In genomic region chr8:11262031-11262735, GRCm38 (mm10) we compare ENCODE assay signal across 11 mouse cellular contexts. TPM values are rescaled to one million over a fixed set of nuclear protein-coding genes. Genes with fewer than 3 reads are reported as not detected.
DNase-seq lines count a peak whose midpoint lies in the region; ATAC-seq and TF ChIP-seq lines count a peak whose summit lies in the region.
"Had no signal": no experiment of that assay in that cellular context is flagged by ENCODE, and none has a peak within 500 bp of the region (broad histone marks: within the 10 kb centered on the region; RNA-seq: fewer than 3 reads in every experiment).

No protein-coding gene starts in this region.

- no peak for TF ChIP-seq POLR2A in kidney, adult 2 months (IDR thresholded peaks at IDR 0.05; ENCODE audit: low read depth, low read length)
- TF ChIP-seq POLR2A in thymus, adult 2 months (IDR thresholded peaks at IDR 0.05; ENCODE audit: control insufficient read depth, extremely low read depth, insufficient read depth, low read length, poor library complexity), result no peak

- no peak for TF ChIP-seq CTCF in kidney, adult 2 months (conservative IDR thresholded peaks at IDR 0.05; ENCODE audit: insufficient read depth, insufficient read length, low read depth, low read length)
- no peak for TF ChIP-seq CTCF in thymus, adult 2 months (IDR thresholded peaks at IDR 0.05; ENCODE audit: borderline replicate concordance, control insufficient read depth, extremely low read depth, insufficient read depth, low read length, poor library complexity)

- 69% methylated on average over 15 of the region's 15 CpGs for WGBS in kidney, adult 2 months
- WGBS in heart, embryonic 10.5 days, result 75% methylated on average over 15 of the region's 15 CpGs
- WGBS in stomach, embryonic 14.5 days, result 70% methylated on average over 15 of the region's 15 CpGs
- 94% methylated on average over 15 of the region's 15 CpGs for WGBS in thymus, adult 2 months
- WGBS in forebrain, embryonic 10.5 days, result 86% methylated on average over 15 of the region's 15 CpGs

- H3K27me3 ChIP-seq in kidney, adult 2 months (replicated peaks; ENCODE audit: control insufficient read depth, insufficient read depth, low read length), result no peaks in the 10 kb centered on the region
- no peaks in the 10 kb centered on the region for H3K27me3 ChIP-seq in heart, embryonic 10.5 days (ENCODE audit: insufficient read depth, poor library complexity, severe bottlenecking)
- no peaks in the 10 kb centered on the region for H3K27me3 ChIP-seq in stomach, embryonic 14.5 days (ENCODE audit: control insufficient read depth, insufficient read depth, low read length)
- no peaks in the 10 kb centered on the region for H3K27me3 ChIP-seq in thymus, adult 2 months (ENCODE audit: control insufficient read depth, insufficient read depth, low read length)
- no peaks in the 10 kb centered on the region for H3K27me3 ChIP-seq in forebrain, embryonic 10.5 days (ENCODE audit: poor library complexity, severe bottlenecking)
- H3K27me3 ChIP-seq: embryonic facial prominence, embryonic 13.5 days; midbrain, embryonic 12.5 days; neural tube, embryonic 15.5 days had no signal

- H3K27ac ChIP-seq in kidney, adult 2 months (ENCODE audit: insufficient read depth, low read depth, low read length), result peak overlapping the region; percentile 20; the same call in 1 of the 2 replicates
- peak overlapping the region; percentile 49; the same call in 1 of the 2 replicates for H3K27ac ChIP-seq in heart, embryonic 10.5 days
- H3K27ac ChIP-seq in stomach, embryonic 14.5 days (ENCODE audit: low read length), result peak overlapping the region; percentile 28; the same call in 1 of the 2 replicates
- no peak overlapping the region for H3K27ac ChIP-seq in thymus, adult 2 months (ENCODE audit: control insufficient read depth, insufficient read depth, low read length)
- H3K27ac ChIP-seq in forebrain, embryonic 10.5 days, result no peak overlapping the region
- H3K27ac ChIP-seq: embryonic facial prominence, embryonic 13.5 days; midbrain, embryonic 12.5 days; neural tube, embryonic 15.5 days had no signal

- no peak overlapping the region for H3K4me3 ChIP-seq in kidney, adult 2 months (ENCODE audit: insufficient read depth, low read depth, low read length)
- H3K4me3 ChIP-seq in heart, embryonic 10.5 days, result no peak overlapping the region
- no peak overlapping the region for H3K4me3 ChIP-seq in stomach, embryonic 14.5 days (ENCODE audit: low read depth, low read length)
- no peak overlapping the region for H3K4me3 ChIP-seq in thymus, adult 2 months (ENCODE audit: control insufficient read depth, insufficient read depth, low read length)
- H3K4me3 ChIP-seq in forebrain, embryonic 10.5 days, result no peak overlapping the region
- H3K4me3 ChIP-seq: embryonic facial prominence, embryonic 13.5 days; midbrain, embryonic 12.5 days; neural tube, embryonic 15.5 days had no signal

- H3K9ac ChIP-seq in stomach, embryonic 14.5 days (replicated peaks; ENCODE audit: low read depth, low read length), result no peak overlapping the region
- H3K9ac ChIP-seq: embryonic facial prominence, embryonic 13.5 days; midbrain, embryonic 12.5 days; neural tube, embryonic 15.5 days had no signal

- DNase-seq in kidney, adult 2 months, result peak; percentile 75
- no peak for DNase-seq in kidney, adult 18-20 months
- no peak for DNase-seq in heart, embryonic 10.5 days (ENCODE audit: low spot score)
- DNase-seq in kidney, postnatal 36 days, result peak; percentile 62 to 80
- DNase-seq in thymus, adult 2 months, result no peak
- DNase-seq in forebrain, embryonic 10.5 days (ENCODE audit: extremely low spot score, low spot score), result no peak
- DNase-seq in cerebellum, adult 11-12 months, result no peak

- no peak for ATAC-seq in stomach, embryonic 14.5 days (ENCODE audit: insufficient number of reproducible peaks, insufficient read depth, low FRiP score, low read depth)

- H3K4me1 ChIP-seq in kidney, adult 2 months (ENCODE audit: control insufficient read depth, insufficient read depth, low read length), result peaks cover 40% of the 10 kb centered on the region
- peaks cover 77% of the 10 kb centered on the region for H3K4me1 ChIP-seq in heart, embryonic 10.5 days
- H3K4me1 ChIP-seq in stomach, embryonic 14.5 days (ENCODE audit: control insufficient read depth, insufficient read depth, low read length), result peaks cover 13% of the 10 kb centered on the region
- no peaks in the 10 kb centered on the region for H3K4me1 ChIP-seq in thymus, adult 2 months (replicated peaks; ENCODE audit: control insufficient read depth, insufficient read depth, low read length)
- peaks cover 36% of the 10 kb centered on the region for H3K4me1 ChIP-seq in forebrain, embryonic 10.5 days
- H3K4me1 ChIP-seq: midbrain, embryonic 12.5 days had no signal

- H3K4me2 ChIP-seq in stomach, embryonic 14.5 days (replicated peaks; ENCODE audit: low read depth, low read length), result no peak overlapping the region
- H3K4me2 ChIP-seq: embryonic facial prominence, embryonic 13.5 days; midbrain, embryonic 12.5 days; neural tube, embryonic 15.5 days had no signal

- no peaks in the 10 kb centered on the region for H3K36me3 ChIP-seq in kidney, adult 2 months (ENCODE audit: control insufficient read depth, insufficient read depth, low read length)
- peaks cover 6% of the 10 kb centered on the region; the same call in 1 of the 2 replicates for H3K36me3 ChIP-seq in heart, embryonic 10.5 days
- no peaks in the 10 kb centered on the region; the same call in none of the 2 replicates for H3K36me3 ChIP-seq in stomach, embryonic 14.5 days (ENCODE audit: control insufficient read depth, insufficient read depth, low read length)
- no peaks in the 10 kb centered on the region for H3K36me3 ChIP-seq in thymus, adult 2 months (ENCODE audit: control insufficient read depth, insufficient read depth, low read length)
- H3K36me3 ChIP-seq in forebrain, embryonic 10.5 days (replicated peaks), result no peaks in the 10 kb centered on the region; the same call in 1 of the 2 replicates
- H3K36me3 ChIP-seq: midbrain, embryonic 12.5 days; neural tube, embryonic 15.5 days had no signal

- no peaks in the 10 kb centered on the region for H3K9me3 ChIP-seq in heart, embryonic 10.5 days
- no peaks in the 10 kb centered on the region for H3K9me3 ChIP-seq in stomach, embryonic 14.5 days (ENCODE audit: control insufficient read depth, low read depth, low read length)
- H3K9me3 ChIP-seq in forebrain, embryonic 10.5 days, result no peaks in the 10 kb centered on the region
- H3K9me3 ChIP-seq: embryonic facial prominence, embryonic 13.5 days; midbrain, embryonic 12.5 days; neural tube, embryonic 15.5 days had no signal

RNA-seq across cellular contexts. Expression of gene Col4a2, which starts 50.4 kb away (rescaled TPM):
- 75.6 and 83.5 TPM in 2 replicates for polyA plus RNA-seq in kidney, adult 2 months (2012; rRNA removed)
- 54.9 and 97.0 TPM in 2 replicates for polyA plus RNA-seq in heart, embryonic 10.5 days (2016; fragmentation: Nextera tagmentation; extraction: Ambion mirVana)
- polyA plus RNA-seq in stomach, embryonic 14.5 days (2014; fragmentation: Nextera tagmentation; extraction: Ambion mirVana), result 57.1 and 63.8 TPM in 2 replicates
- polyA plus RNA-seq in thymus, adult 2 months (2012; rRNA removed), result 21.8 and 25.7 TPM in 2 replicates
- polyA plus RNA-seq in forebrain, embryonic 10.5 days (2016; fragmentation: Nextera tagmentation; extraction: Ambion mirVana), result 47.1 and 49.4 TPM in 2 replicates

RNA-seq across cellular contexts. Expression of gene Col4a1, which starts 50.4 kb away (rescaled TPM):
- 216 and 304 TPM in 2 replicates for polyA plus RNA-seq in kidney, adult 2 months (2012; rRNA removed)
- polyA plus RNA-seq in heart, embryonic 10.5 days (2016; fragmentation: Nextera tagmentation; extraction: Ambion mirVana), result 143 and 257 TPM in 2 replicates
- polyA plus RNA-seq in stomach, embryonic 14.5 days (2014; fragmentation: Nextera tagmentation; extraction: Ambion mirVana), result 216 and 233 TPM in 2 replicates
- 78.3 and 95.1 TPM in 2 replicates for polyA plus RNA-seq in thymus, adult 2 months (2012; rRNA removed)
- polyA plus RNA-seq in forebrain, embryonic 10.5 days (2016; fragmentation: Nextera tagmentation; extraction: Ambion mirVana), result 123 and 129 TPM in 2 replicates

Comparison
In these comparisons a context has a peak if more than half of its experiments do, and no peak if none do; other contexts are left out.
1. DNase-seq: peak in kidney, adult 2 months (single experiment) and kidney, postnatal 36 days (2 of 2); none in kidney, adult 18-20 months (single experiment), heart, embryonic 10.5 days (single experiment), thymus, adult 2 months (single experiment), forebrain, embryonic 10.5 days (single experiment) and cerebellum, adult 11-12 months (single experiment).
2. H3K27ac ChIP-seq: peak in kidney, adult 2 months (single experiment), heart, embryonic 10.5 days (single experiment) and stomach, embryonic 14.5 days (single experiment); none in thymus, adult 2 months (single experiment) and forebrain, embryonic 10.5 days (single experiment).